Mouse (Mus musculus): ENCODE measurements around the gene Casq2.
"Not testable (repeated sequence)": the region's sequence is repeated elsewhere in the genome, so short reads cannot be mapped to it uniquely, and the experiment has no call there.

Gene Casq2

GRCm38 (mm10) chr3:102163861-102164260 is 77.6 kb downstream of the Casq2 start:
- DNase-seq (ENCODE audit: low spot score in 2 of 2), result not testable (repeated sequence)

GRCm38 (mm10) chr3:102164911-102165310 is 78.7 kb downstream of the Casq2 start:
- DNase-seq (ENCODE audit: low spot score in 2 of 2), result peak; percentile 45 to 50

- DNase-seq (ENCODE audit: low spot score in 2 of 2), result peak; percentile 77 to 93
Observed at GRCm38 (mm10) chr3:102165536-102166286, 79.5 kb downstream of the Casq2 start.

- peak; percentile 55 to 65 for DNase-seq (ENCODE audit: low spot score in 2 of 2)
Observed at GRCm38 (mm10) chr3:102166287-102166620, 80.0 kb downstream of the Casq2 start.

- no peak for DNase-seq (ENCODE audit: low spot score in 2 of 2)
Observed at GRCm38 (mm10) chr3:102166794-102167193, 80.6 kb downstream of the Casq2 start.

- peak in 1 of 2 experiments; percentile 44 for DNase-seq (ENCODE audit: low spot score in 2 of 2)
Observed at GRCm38 (mm10) chr3:102167555-102168210, 81.5 kb downstream of the Casq2 start.

- peak in 1 of 2 experiments; percentile 71 for DNase-seq (ENCODE audit: low spot score in 2 of 2)
Observed at GRCm38 (mm10) chr3:102169197-102169905, 83.1 kb downstream of the Casq2 start.

- DNase-seq (ENCODE audit: low spot score in 2 of 2), result no peak
Observed at GRCm38 (mm10) chr3:102174118-102174865, 88.1 kb downstream of the Casq2 start.

- DNase-seq (ENCODE audit: low spot score in 2 of 2), result no peak
Observed at GRCm38 (mm10) chr3:102175701-102176100, 89.5 kb downstream of the Casq2 start.

GRCm38 (mm10) chr3:102176116-102176515 is 89.9 kb downstream of the Casq2 start:
- no peak for DNase-seq (ENCODE audit: low spot score in 2 of 2)

- DNase-seq (ENCODE audit: low spot score in 2 of 2), result no peak
Observed at GRCm38 (mm10) chr3:102177837-102178615, 91.8 kb downstream of the Casq2 start.

GRCm38 (mm10) chr3:102179869-102180268 is 93.7 kb downstream of the Casq2 start:
- no peak for DNase-seq (ENCODE audit: low spot score in 2 of 2)

GRCm38 (mm10) chr3:102180746-102181145 is 94.5 kb downstream of the Casq2 start:
- DNase-seq (ENCODE audit: low spot score in 2 of 2), result peak in 1 of 2 experiments; percentile 63

- no peak for DNase-seq (ENCODE audit: low spot score in 2 of 2)
Observed at GRCm38 (mm10) chr3:102181191-102181590, 95.0 kb downstream of the Casq2 start.

GRCm38 (mm10) chr3:102182601-102183000 is 96.4 kb downstream of the Casq2 start:
- DNase-seq (ENCODE audit: low spot score in 2 of 2), result no peak

- no peak for DNase-seq (ENCODE audit: low spot score in 2 of 2)
Observed at GRCm38 (mm10) chr3:102184721-102185120, 98.5 kb downstream of the Casq2 start.

- no peak for DNase-seq (ENCODE audit: low spot score in 2 of 2)
Observed at GRCm38 (mm10) chr3:102187401-102187800, 101.2 kb downstream of the Casq2 start.

GRCm38 (mm10) chr3:102188972-102189371 is 102.8 kb downstream of the Casq2 start:
- DNase-seq (ENCODE audit: low spot score in 2 of 2), result no peak

GRCm38 (mm10) chr3:102190015-102190414 is 103.8 kb downstream of the Casq2 start:
- DNase-seq (ENCODE audit: low spot score in 2 of 2), result no peak

GRCm38 (mm10) chr3:102190642-102191041 is 104.4 kb downstream of the Casq2 start:
- DNase-seq (ENCODE audit: low spot score in 2 of 2), result no peak

GRCm38 (mm10) chr3:102191575-102191974 is 105.4 kb downstream of the Casq2 start:
- DNase-seq (ENCODE audit: low spot score in 2 of 2), result no peak
